Mouse (Mus musculus): ENCODE measurements around the gene Ghsr. TPM values are rescaled to one million over a fixed set of nuclear protein-coding genes. Genes with fewer than 3 reads are reported as not detected.
"Not testable (repeated sequence)": the region's sequence is repeated elsewhere in the genome, so short reads cannot be mapped to it uniquely, and the experiment has no call there.

Ghsr gene
- polyA plus RNA-seq, 2 experiments, result not detected

GRCm38 (mm10) chr3:27371725-27372650 lies 837 bp downstream of the Ghsr start:
- no peak for ATAC-seq (ENCODE audit: insufficient read depth)
- no peak for TF ChIP-seq CTCF (IDR thresholded peaks at IDR 0.05; ENCODE audit: low read depth)
- TF ChIP-seq EP300 (IDR thresholded peaks at IDR 0.05; ENCODE audit: low read depth), result no peak
- DNase-seq (ENCODE audit: low read depth in 3 of 3, low spot score in 3 of 3), result no peak
- Histone ChIP-seq H3K27ac (no peak overlapping the region), H3K27me3 (ENCODE audit: control insufficient read depth, insufficient read depth, low read length) (peaks cover 24% of the 10 kb centered on the region), H3K9ac (replicated peaks) (no peak overlapping the region), H3K36me3 (replicated peaks; ENCODE audit: control insufficient read depth, insufficient read depth, low read depth) (no peaks in the 10 kb centered on the region), H3K9me3 (ENCODE audit: control insufficient read depth, low read length) (no peaks in the 10 kb centered on the region), H3K4me3 (ENCODE audit: insufficient read depth in 1 of 2, low read depth in 2 of 2, low read length in 2 of 2) (no peak overlapping the region), H3K4me2 (ENCODE audit: low read depth) (no peak overlapping the region), H3K4me1 (replicated peaks; ENCODE audit: control insufficient read depth in 2 of 2, insufficient read depth in 2 of 2, low read length in 1 of 2) (no peaks in the 10 kb centered on the region)
- 2% methylated on average over 76 of the region's 77 CpGs for WGBS (ENCODE audit: insufficient replicate concordance)

- ATAC-seq (ENCODE audit: insufficient read depth), result no peak
Observed at GRCm38 (mm10) chr3:27374396-27374795, 3.2 kb downstream of the Ghsr start.

GRCm38 (mm10) chr3:27377935-27378334 lies 6.8 kb downstream of the Ghsr start:
- H3K36me3 ChIP-seq (replicated peaks; ENCODE audit: control insufficient read depth, insufficient read depth, low read depth), result no peaks in the 10 kb centered on the region
- ATAC-seq (ENCODE audit: insufficient read depth) (no peak), DNase-seq (ENCODE audit: low read depth in 3 of 3, low spot score in 3 of 3) (no peak)
- H3K4me2 ChIP-seq (ENCODE audit: low read depth), result no peak overlapping the region
- peaks cover 3% of the 10 kb centered on the region for H3K27me3 ChIP-seq (ENCODE audit: control insufficient read depth, insufficient read depth, low read length)
- H3K4me3 ChIP-seq (ENCODE audit: insufficient read depth in 1 of 2, low read depth in 2 of 2, low read length in 2 of 2), result no peak overlapping the region
- no peak overlapping the region for H3K9ac ChIP-seq (replicated peaks)
- 50% methylated on average over 4 of the region's 4 CpGs for WGBS (ENCODE audit: insufficient replicate concordance)
- TF ChIP-seq EP300 (IDR thresholded peaks at IDR 0.05; ENCODE audit: low read depth), result no peak
- TF ChIP-seq CTCF (IDR thresholded peaks at IDR 0.05; ENCODE audit: low read depth), result no peak
- no peak overlapping the region for H3K27ac ChIP-seq
- no peaks in the 10 kb centered on the region for H3K4me1 ChIP-seq (replicated peaks; ENCODE audit: control insufficient read depth in 2 of 2, insufficient read depth in 2 of 2, low read length in 1 of 2)
- H3K9me3 ChIP-seq (ENCODE audit: control insufficient read depth, low read length), result no peaks in the 10 kb centered on the region

More at GRCm38 (mm10) chr3:27374396-27374795, 3.2 kb downstream of the Ghsr start:
- H3K9me3 ChIP-seq (ENCODE audit: control insufficient read depth, low read length), result no peaks in the 10 kb centered on the region
- no peak for DNase-seq (ENCODE audit: low read depth in 3 of 3, low spot score in 3 of 3)
- peaks cover 24% of the 10 kb centered on the region for H3K27me3 ChIP-seq (ENCODE audit: control insufficient read depth, insufficient read depth, low read length)
- H3K27ac ChIP-seq, result no peak overlapping the region
- H3K4me3 ChIP-seq (ENCODE audit: insufficient read depth in 1 of 2, low read depth in 2 of 2, low read length in 2 of 2), result no peak overlapping the region
- 51% methylated on average over 9 of the region's 9 CpGs for WGBS (ENCODE audit: insufficient replicate concordance)
- H3K9ac ChIP-seq (replicated peaks), result no peak overlapping the region
- TF ChIP-seq CTCF (IDR thresholded peaks at IDR 0.05; ENCODE audit: low read depth) (no peak), EP300 (IDR thresholded peaks at IDR 0.05; ENCODE audit: low read depth) (no peak)
- no peak overlapping the region for H3K4me2 ChIP-seq (ENCODE audit: low read depth)
- H3K36me3 ChIP-seq (replicated peaks; ENCODE audit: control insufficient read depth, insufficient read depth, low read depth), result no peaks in the 10 kb centered on the region
- no peaks in the 10 kb centered on the region for H3K4me1 ChIP-seq (replicated peaks; ENCODE audit: control insufficient read depth in 2 of 2, insufficient read depth in 2 of 2, low read length in 1 of 2)

GRCm38 (mm10) chr3:27384836-27385235 lies 13.7 kb downstream of the Ghsr start:
- H3K4me1 ChIP-seq (replicated peaks; ENCODE audit: control insufficient read depth in 2 of 2, insufficient read depth in 2 of 2, low read length in 1 of 2), result no peaks in the 10 kb centered on the region
- no peak overlapping the region for H3K9ac ChIP-seq (replicated peaks)
- H3K4me3 ChIP-seq (ENCODE audit: insufficient read depth in 1 of 2, low read depth in 2 of 2, low read length in 2 of 2), result no peak overlapping the region
- TF ChIP-seq EP300 (IDR thresholded peaks at IDR 0.05; ENCODE audit: low read depth) (no peak), CTCF (IDR thresholded peaks at IDR 0.05; ENCODE audit: low read depth) (no peak)
- WGBS (ENCODE audit: insufficient replicate concordance), result 50% methylated on average over 3 of the region's 3 CpGs
- H3K27ac ChIP-seq, result no peak overlapping the region
- no peaks in the 10 kb centered on the region for H3K36me3 ChIP-seq (replicated peaks; ENCODE audit: control insufficient read depth, insufficient read depth, low read depth)
- DNase-seq (ENCODE audit: low read depth in 3 of 3, low spot score in 3 of 3), result no peak
- no peaks in the 10 kb centered on the region for H3K9me3 ChIP-seq (ENCODE audit: control insufficient read depth, low read length)
- no peaks in the 10 kb centered on the region for H3K27me3 ChIP-seq (ENCODE audit: control insufficient read depth, insufficient read depth, low read length)
- H3K4me2 ChIP-seq (ENCODE audit: low read depth), result no peak overlapping the region
- ATAC-seq (ENCODE audit: insufficient read depth), result no peak

- ATAC-seq (ENCODE audit: insufficient read depth) (no peak), DNase-seq (ENCODE audit: low read depth in 3 of 3, low spot score in 3 of 3) (no peak)
- no peaks in the 10 kb centered on the region for H3K27me3 ChIP-seq (ENCODE audit: control insufficient read depth, insufficient read depth, low read length)
- TF ChIP-seq CTCF (IDR thresholded peaks at IDR 0.05; ENCODE audit: low read depth), result no peak
- no peaks in the 10 kb centered on the region for H3K4me1 ChIP-seq (replicated peaks; ENCODE audit: control insufficient read depth in 2 of 2, insufficient read depth in 2 of 2, low read length in 1 of 2)
- H3K36me3 ChIP-seq (replicated peaks; ENCODE audit: control insufficient read depth, insufficient read depth, low read depth), result no peaks in the 10 kb centered on the region
- H3K27ac ChIP-seq, result no peak overlapping the region
- no peak overlapping the region for H3K4me2 ChIP-seq (ENCODE audit: low read depth)
- no peaks in the 10 kb centered on the region for H3K9me3 ChIP-seq (ENCODE audit: control insufficient read depth, low read length)
- no peak overlapping the region for H3K9ac ChIP-seq (replicated peaks)
- no peak overlapping the region for H3K4me3 ChIP-seq (ENCODE audit: insufficient read depth in 1 of 2, low read depth in 2 of 2, low read length in 2 of 2)
- WGBS (ENCODE audit: insufficient replicate concordance), result 24% methylated on average over 1 of the region's 1 CpGs
Observed at GRCm38 (mm10) chr3:27389923-27390322, 18.8 kb downstream of the Ghsr start.

GRCm38 (mm10) chr3:27400996-27401395 lies 29.8 kb downstream of the Ghsr start:
- WGBS (ENCODE audit: insufficient replicate concordance), result 68% methylated on average over 3 of the region's 3 CpGs
- H3K27me3 ChIP-seq (ENCODE audit: control insufficient read depth, insufficient read depth, low read length); H3K9me3 ChIP-seq (ENCODE audit: control insufficient read depth, low read length); H3K27ac ChIP-seq; H3K4me3 ChIP-seq (ENCODE audit: insufficient read depth in 1 of 2, low read depth in 2 of 2, low read length in 2 of 2); H3K36me3 ChIP-seq (replicated peaks; ENCODE audit: control insufficient read depth, insufficient read depth, low read depth); H3K4me2 ChIP-seq (ENCODE audit: low read depth); H3K9ac ChIP-seq (replicated peaks); H3K4me1 ChIP-seq (replicated peaks; ENCODE audit: control insufficient read depth in 2 of 2, insufficient read depth in 2 of 2, low read length in 1 of 2); DNase-seq (ENCODE audit: low read depth in 3 of 3, low spot score in 3 of 3); ATAC-seq (ENCODE audit: insufficient read depth): not testable (repeated sequence)
